Mouse (Mus musculus) T-helper 2 cell (primary cell): ENCODE measurements around the gene Palm2.

Experiments used
- in situ Hi-C: fragments of 300-600 bp; cut with MboI, MseI; formaldehyde crosslinking; loops from one replicate; pipeline ENCODE4 v1.15.1; 2025; ENCODE audit warnings: high pct_unique_total_duplicates

Gene Palm2

GRCm38 (mm10) chr4:57612716-57613115, 178.7 kb downstream of the Palm2 start:
- in situ Hi-C loops: loop anchor here (10.0 to 25.0 kb wide), 2 partner anchors 725 to 1448 kb away; no protein-coding TSS in a partner anchor

GRCm38 (mm10) chr4:57614686-57615085, 180.6 kb downstream of the Palm2 start:
- in situ Hi-C loops: loop anchor here (10.0 to 25.0 kb wide), 2 partner anchors 727 to 1450 kb away; no protein-coding TSS in a partner anchor

GRCm38 (mm10) chr4:57618743-57619142, 184.7 kb downstream of the Palm2 start:
- in situ Hi-C loops: loop anchor here (10.0 to 25.0 kb wide), 2 partner anchors 731 to 1454 kb away; no protein-coding TSS in a partner anchor

- in situ Hi-C loops: loop anchor here (25.0 kb wide), 1 partner anchor 736 kb away; no protein-coding TSS in a partner anchor
Measured at GRCm38 (mm10) chr4:57622816-57623215, 188.8 kb downstream of the Palm2 start.

GRCm38 (mm10) chr4:57624819-57625218, 190.8 kb downstream of the Palm2 start:
- in situ Hi-C loops: loop anchor here (25.0 kb wide), 1 partner anchor 738 kb away; no protein-coding TSS in a partner anchor

- in situ Hi-C loops: no loop called here
Measured at GRCm38 (mm10) chr4:57625306-57625705, 191.3 kb downstream of the Palm2 start.

GRCm38 (mm10) chr4:57625756-57626155, 191.7 kb downstream of the Palm2 start:
- in situ Hi-C loops: no loop called here

- in situ Hi-C loops: no loop called here
Measured at GRCm38 (mm10) chr4:57626921-57627320, 192.9 kb downstream of the Palm2 start.

- in situ Hi-C loops: loop anchor here (10.0 kb wide), 1 partner anchor 1122 kb away; no protein-coding TSS in a partner anchor
Measured at GRCm38 (mm10) chr4:57632386-57632785, 198.3 kb downstream of the Palm2 start.

- in situ Hi-C loops: loop anchor here (10.0 kb wide), 1 partner anchor 1122 kb away; no protein-coding TSS in a partner anchor
Measured at GRCm38 (mm10) chr4:57633052-57633451, 199.0 kb downstream of the Palm2 start.

- in situ Hi-C loops: loop anchor here (10.0 kb wide), 1 partner anchor 1120 kb away; no protein-coding TSS in a partner anchor
Measured at GRCm38 (mm10) chr4:57634956-57635355, 200.9 kb downstream of the Palm2 start.

GRCm38 (mm10) chr4:57636782-57637482, 202.9 kb downstream of the Palm2 start:
- in situ Hi-C loops: loop anchor here (10.0 kb wide), 1 partner anchor 1118 kb away; no protein-coding TSS in a partner anchor

GRCm38 (mm10) chr4:57637636-57638386, 203.8 kb downstream of the Palm2 start:
- in situ Hi-C loops: loop anchor here (10.0 kb wide), 1 partner anchor 1117 kb away; no protein-coding TSS in a partner anchor

- in situ Hi-C loops: loop anchor here (10.0 kb wide), 1 partner anchor 1116 kb away; no protein-coding TSS in a partner anchor
Measured at GRCm38 (mm10) chr4:57638941-57639340, 204.9 kb downstream of the Palm2 start.

- in situ Hi-C loops: no loop called here
Measured at GRCm38 (mm10) chr4:57640222-57640621, 206.2 kb downstream of the Palm2 start.

- in situ Hi-C loops: no loop called here
Measured at GRCm38 (mm10) chr4:57640971-57641370, 206.9 kb downstream of the Palm2 start.

- in situ Hi-C loops: no loop called here
Measured at GRCm38 (mm10) chr4:57650994-57651393, 216.9 kb downstream of the Palm2 start.

GRCm38 (mm10) chr4:57651547-57651946, 217.5 kb downstream of the Palm2 start:
- in situ Hi-C loops: no loop called here

- in situ Hi-C loops: no loop called here
Measured at GRCm38 (mm10) chr4:57652185-57652904, 218.3 kb downstream of the Palm2 start.

- in situ Hi-C loops: no loop called here
Measured at GRCm38 (mm10) chr4:57655966-57656365, 221.9 kb downstream of the Palm2 start.

GRCm38 (mm10) chr4:57656388-57656787, 222.3 kb downstream of the Palm2 start:
- in situ Hi-C loops: no loop called here
